Mouse (Mus musculus): ENCODE results near the gene Kif27.

DNA sequence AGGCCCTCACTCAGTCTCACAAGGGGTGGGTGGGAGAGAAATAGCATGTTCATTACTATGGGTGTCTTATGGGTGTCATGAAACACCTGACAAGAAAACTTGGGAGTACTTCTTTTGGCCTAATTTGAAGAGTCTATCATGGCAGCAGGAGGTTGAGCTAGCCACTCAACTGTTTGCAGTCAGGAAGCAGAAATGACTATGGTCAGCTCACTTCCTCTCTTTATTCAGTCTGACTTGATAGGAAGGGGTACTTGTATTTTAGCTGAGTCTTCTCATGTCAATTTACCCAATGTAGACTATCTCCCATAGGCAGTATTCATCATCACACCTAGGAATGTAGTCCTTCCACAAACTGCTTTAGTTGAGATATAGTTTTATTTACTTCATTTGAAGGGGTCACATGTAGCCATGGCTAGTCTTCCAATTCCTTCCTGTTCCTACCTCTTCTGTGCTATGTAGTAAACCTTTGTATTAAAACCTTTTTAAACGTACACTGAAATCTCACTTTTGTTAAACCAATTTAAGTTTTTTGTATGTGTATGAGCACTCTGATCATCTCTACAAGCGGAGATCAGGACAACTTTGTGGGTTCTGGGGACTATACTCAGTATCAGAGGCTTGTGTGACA is 30.5 kb upstream of the Kif27 start:
- TF ChIP-seq ZKSCAN1 (IDR thresholded peaks at IDR 0.05; ENCODE audit: borderline replicate concordance, low read depth, low read length) = no peak
- TF ChIP-seq CTCF (conservative IDR thresholded peaks at IDR 0.05 in 1 of 2, IDR thresholded peaks at IDR 0.05 in 1 of 2; ENCODE audit: low read depth in 2 of 2, low read length in 2 of 2) = no peak
- no peak for TF ChIP-seq UBTF (IDR thresholded peaks at IDR 0.05; ENCODE audit: low read depth, low read length)
- no peak; the same call in 1 of the 2 replicates for TF ChIP-seq POLR2A (IDR thresholded peaks at IDR 0.05; ENCODE audit: low read depth, low read length)
- TF ChIP-seq TBP (conservative IDR thresholded peaks at IDR 0.05; ENCODE audit: low read depth, low read length) = no peak
- TF ChIP-seq JUND (conservative IDR thresholded peaks at IDR 0.05; ENCODE audit: low read depth, low read length) = no peak
- no peak for TF ChIP-seq MYC (IDR thresholded peaks at IDR 0.05; ENCODE audit: low read depth, low read length)
- no peak for TF ChIP-seq CHD2 (IDR thresholded peaks at IDR 0.05; ENCODE audit: low read length)
- TF ChIP-seq HCFC1 (IDR thresholded peaks at IDR 0.05; ENCODE audit: low read depth, low read length) = no peak
- no peak for TF ChIP-seq JUN (IDR thresholded peaks at IDR 0.05; ENCODE audit: insufficient read depth, low read depth, low read length)

Data from CH12.LX (cell line).